Mouse (Mus musculus) liver, embryonic 14.5 days (tissue): Measurements from ENCODE around the gene Mylk.

Source experiments
- CTCF ChIP-seq: IDR thresholded peaks from 2 replicates; pipeline ENCODE4 v1.5.1; 2016; ENCODE audit warnings: antibody characterized with exemption, low read depth, control low read depth
- EP300 ChIP-seq: IDR thresholded peaks from 2 replicates; pipeline ENCODE4 v1.6.1; 2016; ENCODE audit warnings: antibody characterized with exemption, low read depth

GRCm38 (mm10) chr16:34792555-34792954 is 47.5 kb downstream of the Mylk start:
- TF ChIP-seq CTCF (no peak), EP300 (no peak)
